Mouse (Mus musculus) thymus, postnatal 4 days (tissue): ENCODE results near the gene Klkb1.

Experiments used
- DNase-seq: peaks from one replicate; pipeline ENCODE4 v3.0.0; 2021

Klkb1 gene

GRCm38 (mm10) chr8:45267611-45268391 lies 26.9 kb downstream of the Klkb1 start:
- no peak for DNase-seq

- DNase-seq: no peak
These were observed 27.7 kb downstream of the Klkb1 start for GRCm38 (mm10) chr8:45266993-45267392.

GRCm38 (mm10) chr8:45264918-45265317 lies 29.7 kb downstream of the Klkb1 start:
- no peak for DNase-seq

GRCm38 (mm10) chr8:45262851-45263250 lies 31.8 kb downstream of the Klkb1 start:
- no peak for DNase-seq

- DNase-seq: no peak
These were observed 32.7 kb downstream of the Klkb1 start, which contains the start of gene F11 for GRCm38 (mm10) chr8:45261920-45262319. Gene F11, minus strand, starts transcription at chr8:45262031.

- no peak for DNase-seq
These were observed 36.2 kb downstream of the Klkb1 start for GRCm38 (mm10) chr8:45258421-45258820.

- DNase-seq: no peak
These were observed 39.6 kb downstream of the Klkb1 start for GRCm38 (mm10) chr8:45255040-45255439.

GRCm38 (mm10) chr8:45254194-45254842 lies 40.3 kb downstream of the Klkb1 start:
- no peak for DNase-seq

GRCm38 (mm10) chr8:45253586-45253985 lies 41.1 kb downstream of the Klkb1 start:
- no peak for DNase-seq

GRCm38 (mm10) chr8:45253111-45253510 lies 41.5 kb downstream of the Klkb1 start:
- no peak for DNase-seq

- DNase-seq: no peak
These were observed 48.4 kb downstream of the Klkb1 start for GRCm38 (mm10) chr8:45246307-45246706.

GRCm38 (mm10) chr8:45239363-45239762 lies 55.3 kb downstream of the Klkb1 start:
- DNase-seq: no peak

- no peak for DNase-seq
These were observed 56.4 kb downstream of the Klkb1 start for GRCm38 (mm10) chr8:45238282-45238681.

- peak; percentile 25 for DNase-seq
These were observed 58.3 kb downstream of the Klkb1 start for GRCm38 (mm10) chr8:45236164-45236912.

GRCm38 (mm10) chr8:45235228-45235627 lies 59.4 kb downstream of the Klkb1 start:
- DNase-seq: no peak

GRCm38 (mm10) chr8:45233256-45233655 lies 61.4 kb downstream of the Klkb1 start:
- DNase-seq: no peak
